Mouse (Mus musculus): Measurements from ENCODE around the gene Itga11.

- TF ChIP-seq POLR2A (IDR thresholded peaks at IDR 0.05; ENCODE audit: insufficient read depth, low read length) = no peak
- no peak for TF ChIP-seq CTCF (IDR thresholded peaks at IDR 0.05; ENCODE audit: low read depth, low read length)
Measured at GRCm38 (mm10) chr9:62646721-62647183, 30.9 kb upstream of the Itga11 start.
